Mouse (Mus musculus) heart, postnatal 0 days (tissue): ENCODE measurements around the gene Cutc.

Experiments used
- CTCF ChIP-seq: IDR thresholded peaks from 2 replicates; pipeline ENCODE4 v1.5.1; 2016; ENCODE audit warnings: antibody characterized with exemption, control low read depth, low read depth
- EP300 ChIP-seq: IDR thresholded peaks from 2 replicates; pipeline ENCODE4 v1.6.1; 2016; ENCODE audit warnings: antibody characterized with exemption, low read depth

- TF ChIP-seq CTCF (no peak), EP300 (no peak)
Measured at GRCm38 (mm10) chr19:43772311-43772710, 19.5 kb downstream of the Cutc start.
